Mouse (Mus musculus) stomach, postnatal 0 days (tissue): ENCODE measurements around the gene Slc10a6. TPM values are rescaled to one million over a fixed set of nuclear protein-coding genes. Genes with fewer than 3 reads are reported as not detected.
A peak's percentile ranks its signal among the peaks of the same experiment; 100 is the strongest.

Experiments
- ATAC-seq: fragments of 200-750 bp; cut with Nextera tagmentation; 2 replicates; pipeline ENCODE4 v1.8.0; 2017; ENCODE audit not compliant: low FRiP score, low TSS enrichment
- DNase-seq: peaks from one replicate; pipeline ENCODE4 v3.0.0-alpha.2; 2016; ENCODE audit warnings: low spot score
- H3K27ac ChIP-seq: fragments of 300-500 bp; sonication (generic); replicated peaks from 2 replicates; pipeline ENCODE4 v1.5.1; 2014; ENCODE audit warnings: mild to moderate bottlenecking, control low read depth
- H3K27me3 ChIP-seq: fragments of 300-500 bp; sonication (generic); 2 replicates; pipeline ENCODE4 v1.6.1; 2014; ENCODE audit warnings: low read length; ENCODE audit not compliant: control insufficient read depth, insufficient read depth
- H3K36me3 ChIP-seq: fragments of 300-500 bp; sonication (generic); 2 replicates; pipeline ENCODE4 v1.6.1; 2014; ENCODE audit warnings: low read length, mixed read lengths; ENCODE audit not compliant: control insufficient read depth, insufficient read depth
- H3K4me1 ChIP-seq: fragments of 300-500 bp; sonication (generic); replicated peaks from 2 replicates; pipeline ENCODE4 v1.6.1; 2014; ENCODE audit warnings: antibody characterized with exemption; ENCODE audit not compliant: control insufficient read depth, insufficient read depth
- H3K4me2 ChIP-seq: fragments of 300-500 bp; sonication (generic); replicated peaks from 2 replicates; pipeline ENCODE4 v1.6.1; 2014; ENCODE audit warnings: low read depth, mild to moderate bottlenecking, control low read depth, moderate library complexity
- H3K4me3 ChIP-seq: fragments of 300-500 bp; sonication (generic); 2 replicates; pipeline ENCODE4 v1.5.1; 2014; ENCODE audit warnings: low read depth, low read length, control low read depth
- H3K9ac ChIP-seq: fragments of 300-500 bp; sonication (generic); 2 replicates; pipeline ENCODE4 v1.6.1; 2014; ENCODE audit warnings: mild to moderate bottlenecking, low read length, control low read depth, mixed read lengths
- H3K9me3 ChIP-seq: fragments of 300-500 bp; sonication (generic); 2 replicates; pipeline ENCODE4 v1.6.1; 2016; ENCODE audit warnings: low read length; ENCODE audit not compliant: control insufficient read depth
- CTCF ChIP-seq: IDR thresholded peaks from 2 replicates; pipeline ENCODE4 v1.5.1; 2016; ENCODE audit warnings: antibody characterized with exemption, low read depth, mild to moderate bottlenecking, moderate library complexity
- EP300 ChIP-seq: optimal IDR thresholded peaks from 2 replicates; pipeline ENCODE3; 2016; ENCODE audit warnings: antibody characterized with exemption
- WGBS: fragments of 180-500 bp; shearing (Covaris S2); extraction: QIAGEN DNeasy Blood & Tissue Kit; methylation state at CpG from one replicate; pipeline ENCODE4 v1.1.7; 2014; 5-methylcytosine and 5-hydroxymethylcytosine counted together
- polyA plus RNA-seq: library from polyadenylated mRNA; unstranded; fragments of >200 nt; fragmentation: Nextera tagmentation; extraction: Ambion mirVana; gene quantifications from 2 replicates; pipeline ENCODE4 v1.2.1, GENCODE M21; 2015

Slc10a6 gene
- polyA plus RNA-seq, 1 experiment from 2014 or later = 31.8 TPM

GRCm38 (mm10) chr5:103598264-103598663, 30.9 kb downstream of the Slc10a6 start:
- Histone ChIP-seq H3K4me3 (no peak overlapping the region), H3K27ac (0 out of 2 replicates have a peak overlapping the region, but pooled peaks have one; percentile 35), H3K9ac (no peak overlapping the region), H3K9me3 (no peaks in the 10 kb centered on the region), H3K36me3 (no peaks in the 10 kb centered on the region), H3K4me2 (no peak overlapping the region), H3K27me3 (no peaks in the 10 kb centered on the region), H3K4me1 (no peaks in the 10 kb centered on the region)
- ATAC-seq (no peak), DNase-seq (no peak)
- TF ChIP-seq EP300 (no peak), CTCF (no peak)
- 60% methylated on average over 9 of the region's 9 CpGs for WGBS

GRCm38 (mm10) chr5:103597604-103598003, 31.6 kb downstream of the Slc10a6 start:
- Histone ChIP-seq H3K9ac (no peak overlapping the region), H3K27ac (0 out of 2 replicates have a peak overlapping the region, but pooled peaks have one; percentile 18), H3K36me3 (no peaks in the 10 kb centered on the region), H3K9me3 (no peaks in the 10 kb centered on the region), H3K4me1 (no peaks in the 10 kb centered on the region), H3K27me3 (no peaks in the 10 kb centered on the region), H3K4me3 (no peak overlapping the region), H3K4me2 (no peak overlapping the region)
- WGBS = 69% methylated on average over 6 of the region's 6 CpGs
- DNase-seq (no peak), ATAC-seq (no peak)
- TF ChIP-seq CTCF = no peak
- no peak for TF ChIP-seq EP300

GRCm38 (mm10) chr5:103596467-103597146, 32.6 kb downstream of the Slc10a6 start:
- TF ChIP-seq EP300 = peak; percentile 45
- no peak for TF ChIP-seq CTCF
- Histone ChIP-seq H3K9me3 (no peaks in the 10 kb centered on the region), H3K4me2 (no peak overlapping the region; the same call in 1 of the 2 replicates), H3K27me3 (no peaks in the 10 kb centered on the region), H3K4me3 (no peak overlapping the region), H3K4me1 (no peaks in the 10 kb centered on the region), H3K36me3 (no peaks in the 10 kb centered on the region), H3K9ac (no peak overlapping the region), H3K27ac (peak overlapping the region; percentile 75)
- ATAC-seq = peak; percentile 59; the same call in 1 of the 2 replicates
- WGBS = 68% methylated on average over 14 of the region's 14 CpGs
- no peak for DNase-seq

- no peaks in the 10 kb centered on the region for H3K4me1 ChIP-seq
- H3K9ac ChIP-seq = no peak overlapping the region
- H3K4me2 ChIP-seq = no peak overlapping the region
- no peak overlapping the region for H3K4me3 ChIP-seq
- WGBS = 48% methylated on average over 13 of the region's 13 CpGs
- H3K9me3 ChIP-seq = no peaks in the 10 kb centered on the region
- H3K27me3 ChIP-seq = no peaks in the 10 kb centered on the region
- ATAC-seq (0 out of 2 replicates have a peak, but pooled peaks have one; percentile 28), DNase-seq (no peak)
- H3K27ac ChIP-seq = peak overlapping the region; percentile 67
- no peaks in the 10 kb centered on the region for H3K36me3 ChIP-seq
- TF ChIP-seq CTCF (no peak), EP300 (no peak)
Observed at GRCm38 (mm10) chr5:103595394-103596226, 33.6 kb downstream of the Slc10a6 start.

- Histone ChIP-seq H3K36me3 (no peaks in the 10 kb centered on the region; the same call in 1 of the 2 replicates), H3K4me2 (no peak overlapping the region), H3K27me3 (no peaks in the 10 kb centered on the region), H3K27ac (no peak overlapping the region), H3K4me3 (no peak overlapping the region), H3K9ac (no peak overlapping the region), H3K4me1 (no peaks in the 10 kb centered on the region), H3K9me3 (no peaks in the 10 kb centered on the region)
- ATAC-seq (no peak), DNase-seq (no peak)
- 82% methylated on average over 9 of the region's 9 CpGs for WGBS
- TF ChIP-seq EP300 (no peak), CTCF (no peak)
Observed at GRCm38 (mm10) chr5:103593575-103593974, 35.6 kb downstream of the Slc10a6 start.

- ATAC-seq (no peak), DNase-seq (no peak)
- no peak for TF ChIP-seq EP300
- H3K4me2 ChIP-seq = no peak overlapping the region
- H3K4me1 ChIP-seq = no peaks in the 10 kb centered on the region
- no peak overlapping the region for H3K27ac ChIP-seq
- no peaks in the 10 kb centered on the region for H3K27me3 ChIP-seq
- H3K9ac ChIP-seq = no peak overlapping the region
- H3K36me3 ChIP-seq = no peaks in the 10 kb centered on the region; the same call in 1 of the 2 replicates
- WGBS = 61% methylated on average over 8 of the region's 8 CpGs
- no peaks in the 10 kb centered on the region for H3K9me3 ChIP-seq
- no peak overlapping the region for H3K4me3 ChIP-seq
Observed at GRCm38 (mm10) chr5:103592706-103593105, 36.5 kb downstream of the Slc10a6 start.
